Mouse (Mus musculus) mouse embryonic stem cell (cell line): ENCODE measurements around the gene Slc38a4.

Source experiments
- in situ Hi-C, 2 experiments: fragments of 300-500 bp; cut with MboI; formaldehyde crosslinking; loops; 1 replicate in 1 of 2; 3 replicates in 1 of 2; pipeline ENCODE4 v1.14.3; 2019 to 2020; ENCODE audit warnings: low sequenced_read_pairs in 2 of 2, low pct_unique_long_range_greater_than_20kb in 1 of 2, mixed read lengths in 1 of 2; ENCODE audit not compliant: unreplicated experiment in 1 of 2

The Slc38a4 gene

DNA sequence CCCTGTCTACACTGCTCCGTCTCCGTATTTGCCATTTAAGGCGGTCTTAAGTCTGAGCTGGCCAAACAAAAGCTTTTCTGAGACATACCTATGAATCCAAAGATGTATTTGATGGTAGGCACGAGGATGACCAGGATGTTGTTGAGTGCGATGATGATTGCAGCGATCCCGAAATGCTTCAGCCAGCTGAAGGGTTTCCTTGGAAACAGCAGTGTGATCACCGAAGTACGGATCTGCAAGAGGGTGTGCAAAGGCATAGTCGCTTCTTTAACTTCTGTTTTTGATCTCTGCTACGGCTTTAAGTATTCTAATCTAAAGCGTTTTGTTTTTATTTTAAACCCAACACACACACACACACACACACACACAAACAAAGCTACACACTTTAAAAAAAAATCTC, 56.4 kb downstream of the Slc38a4 start:
- in situ Hi-C loops = no loop called here

DNA sequence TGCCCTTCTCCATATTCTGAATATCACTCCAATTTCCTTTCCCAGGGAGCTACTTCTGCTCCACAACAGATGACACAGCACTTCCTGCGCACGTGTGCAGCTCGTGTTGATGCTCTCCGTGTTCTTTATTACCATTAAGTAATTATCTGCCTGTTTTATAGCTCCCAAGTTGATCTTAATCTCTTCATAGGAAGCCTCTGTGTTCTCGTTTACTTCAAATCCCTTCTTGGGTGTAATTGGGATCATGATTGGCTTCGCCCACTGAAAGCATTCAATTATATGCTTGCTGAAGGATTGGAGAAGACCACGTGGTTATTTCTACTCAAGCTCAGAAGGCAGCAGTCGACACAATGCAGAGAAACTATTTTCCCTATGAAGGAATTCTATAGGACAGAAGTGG, 70.1 kb downstream of the Slc38a4 start:
- in situ Hi-C loops = no loop called here

DNA sequence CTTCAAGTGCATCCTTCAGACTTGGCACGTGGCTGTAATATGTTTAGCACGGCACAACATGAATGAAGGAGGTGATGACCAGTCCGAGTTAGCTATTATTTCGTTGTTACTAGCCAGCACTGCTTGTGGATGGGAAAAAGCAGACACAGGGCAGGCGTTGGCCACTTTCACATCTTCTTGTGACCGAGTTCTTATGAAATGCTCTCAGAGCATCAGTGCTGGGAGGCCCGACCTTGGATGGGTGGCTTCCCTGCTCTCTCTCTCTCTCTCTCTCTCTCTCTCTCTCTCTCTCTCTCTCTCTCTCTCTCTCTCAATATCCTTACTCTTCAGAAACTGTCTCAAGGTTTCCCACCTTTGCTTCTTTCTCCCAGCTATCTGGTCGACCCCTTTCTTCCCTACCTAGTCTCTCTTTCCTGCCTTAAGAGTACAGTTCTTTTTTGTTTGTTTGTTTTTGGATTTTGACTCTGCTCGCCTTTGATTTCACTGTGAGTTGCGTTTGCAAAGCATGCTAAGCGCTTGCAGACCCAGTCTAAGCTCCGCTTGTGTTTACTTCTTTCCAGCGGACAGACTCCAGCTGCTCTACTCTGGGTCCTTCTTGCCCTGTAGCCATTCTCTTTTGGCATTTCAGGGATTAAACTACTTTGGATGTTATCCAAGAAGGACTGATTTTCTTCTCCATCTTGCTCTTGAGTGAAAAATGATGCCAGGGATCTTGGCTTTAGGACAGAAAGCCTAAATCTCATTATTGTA, 72.0 kb downstream of the Slc38a4 start:
- in situ Hi-C loops = no loop called here

DNA sequence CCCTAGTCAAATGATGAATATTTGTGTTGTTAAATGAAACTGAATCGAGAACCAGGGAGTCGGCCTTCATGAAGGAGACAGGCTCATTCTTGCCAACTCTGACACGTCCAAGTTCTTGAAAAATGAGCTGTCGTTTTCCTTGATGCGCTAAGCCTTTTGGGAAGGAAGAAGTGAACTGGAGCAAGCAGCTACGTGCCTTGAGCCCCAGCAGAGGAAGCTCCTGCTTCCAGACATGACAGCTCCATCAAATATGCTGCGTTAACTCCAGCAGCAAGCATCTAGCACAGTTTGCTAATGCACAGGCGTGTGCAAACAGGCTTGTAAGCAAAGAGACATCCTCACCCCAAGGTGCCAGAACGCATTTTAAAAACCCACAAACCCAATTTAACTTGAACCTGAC, 80.6 kb downstream of the Slc38a4 start:
- in situ Hi-C loops = no loop called here

DNA sequence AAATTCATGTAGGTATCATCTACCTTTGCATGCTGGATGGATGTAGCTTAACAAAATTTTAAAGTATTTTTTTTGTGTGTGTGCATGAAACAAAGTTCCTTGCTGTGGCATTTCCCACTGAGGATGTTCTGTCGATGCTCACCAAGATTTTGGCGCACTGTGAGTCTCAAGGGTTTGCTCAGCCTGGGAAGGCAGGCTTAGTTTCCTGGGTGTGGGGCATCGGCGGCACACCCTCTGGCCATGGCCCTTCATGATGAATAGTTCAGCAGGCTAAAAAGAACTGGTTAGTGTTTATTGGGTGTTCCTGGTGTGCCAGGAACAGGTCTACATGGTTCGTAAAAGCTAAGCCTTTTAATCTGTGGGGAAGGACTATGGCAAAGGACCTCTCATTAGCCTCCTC, 81.6 kb downstream of the Slc38a4 start:
- in situ Hi-C loops = no loop called here

DNA sequence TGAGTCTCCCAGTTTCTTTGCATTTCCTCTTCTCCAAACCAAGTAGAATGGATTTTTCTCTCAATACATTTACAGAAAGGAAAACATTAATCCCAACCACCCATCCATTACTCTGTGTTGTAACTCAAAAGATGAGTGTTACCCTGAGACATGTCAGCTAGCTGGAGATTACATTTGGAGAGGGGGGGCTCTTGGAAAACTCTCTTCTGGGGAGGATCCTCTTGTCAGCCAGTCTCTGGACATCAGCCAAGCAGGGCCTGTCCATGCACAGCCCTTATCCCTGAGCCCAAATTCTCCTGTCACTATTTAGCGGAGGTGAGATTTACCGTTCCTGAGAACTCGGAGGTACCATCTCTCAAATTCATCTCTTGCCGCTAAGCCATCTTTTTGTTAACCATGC, 82.4 kb downstream of the Slc38a4 start:
- in situ Hi-C loops = no loop called here

DNA sequence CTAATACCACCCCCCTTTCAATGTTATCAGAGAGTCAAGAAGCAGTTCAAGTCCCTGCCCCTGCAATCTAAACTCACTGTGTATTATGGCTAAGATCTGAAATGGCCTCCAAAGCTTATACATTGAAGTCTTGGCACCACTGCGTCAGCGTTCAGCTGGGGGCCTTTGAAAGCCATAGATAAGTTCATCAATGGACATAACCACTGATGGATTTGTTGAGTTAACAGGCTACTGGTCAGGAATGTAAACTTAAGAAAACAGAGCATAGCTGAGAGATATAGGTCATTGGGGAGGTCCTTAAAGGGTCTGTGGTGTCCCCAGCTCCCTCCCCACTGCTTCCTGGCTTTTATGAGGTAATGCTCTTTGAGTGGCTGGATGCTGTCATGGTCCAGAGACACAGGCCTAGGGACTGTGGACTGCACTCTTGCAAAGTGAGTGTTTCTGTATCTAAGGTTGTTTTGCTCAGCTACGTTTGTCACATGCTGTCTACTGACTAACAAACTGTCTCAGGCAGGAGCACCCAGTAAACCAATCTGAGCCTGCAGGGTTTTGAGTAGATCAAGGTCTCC, 83.0 kb downstream of the Slc38a4 start:
- in situ Hi-C loops = no loop called here

DNA sequence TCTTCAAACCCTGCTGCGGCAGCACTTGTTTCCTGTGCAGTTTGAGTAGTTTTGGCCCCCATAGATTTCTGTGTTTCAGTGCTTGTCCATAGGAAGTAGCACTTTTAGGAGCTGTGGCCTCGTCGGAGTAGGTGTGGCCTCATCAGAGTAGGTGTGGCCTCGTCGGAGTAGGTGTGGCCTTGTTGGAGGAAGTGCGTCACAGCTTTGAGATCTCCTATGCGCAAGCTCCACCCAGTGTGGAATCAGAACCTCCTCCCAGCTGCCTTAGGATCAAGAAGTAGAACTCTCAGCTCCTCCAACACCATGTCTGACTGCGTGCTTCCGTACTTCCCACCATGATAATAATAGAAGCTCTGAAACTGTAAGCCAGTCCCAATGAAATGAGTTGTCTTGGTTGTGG, 83.8 kb downstream of the Slc38a4 start:
- in situ Hi-C loops = no loop called here

DNA sequence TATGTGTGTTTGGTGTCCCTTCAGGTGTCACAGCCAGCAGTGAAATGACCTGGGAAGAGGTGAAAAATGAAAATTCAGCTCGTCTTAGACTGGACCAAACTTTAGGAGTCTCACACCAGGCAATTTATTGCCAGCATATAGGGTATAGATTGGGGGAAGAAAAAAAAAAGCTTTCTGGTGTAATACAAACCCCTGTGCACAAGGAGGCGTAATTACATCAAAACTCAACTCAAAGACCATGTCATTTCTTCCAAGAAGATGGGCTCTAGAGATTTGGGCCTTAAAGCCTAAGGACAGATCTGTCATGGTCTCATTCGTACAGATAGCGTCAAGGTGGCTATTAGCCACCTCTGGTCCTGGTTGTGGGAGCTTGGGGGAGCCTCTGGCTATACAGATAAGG, 86.0 kb downstream of the Slc38a4 start:
- in situ Hi-C loops = loop anchor here (5.0 to 10.0 kb wide), 2 partner anchors 158 to 165 kb away; no protein-coding TSS in a partner anchor

DNA sequence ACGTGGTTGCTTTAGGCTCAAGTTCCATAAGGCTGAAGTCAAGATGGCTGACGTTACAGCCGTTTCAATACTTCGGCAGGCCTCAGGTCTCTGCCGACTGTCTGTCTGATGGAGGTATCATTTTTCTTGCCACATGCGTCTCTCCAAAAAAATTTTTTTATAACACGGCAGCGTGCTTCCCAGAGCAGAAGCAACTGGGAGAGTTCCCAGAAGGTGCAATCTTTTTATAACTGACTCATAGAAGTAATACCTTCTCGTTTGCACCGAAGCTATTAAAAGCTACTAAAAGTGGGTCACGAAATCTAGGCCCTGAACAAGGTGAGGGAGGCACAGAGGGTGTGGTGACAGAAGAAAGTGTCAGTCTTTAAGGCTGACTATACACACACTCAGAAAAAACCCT, 87.0 kb downstream of the Slc38a4 start:
- in situ Hi-C loops = loop anchor here (5.0 to 10.0 kb wide), 2 partner anchors 159 to 166 kb away; no protein-coding TSS in a partner anchor

DNA sequence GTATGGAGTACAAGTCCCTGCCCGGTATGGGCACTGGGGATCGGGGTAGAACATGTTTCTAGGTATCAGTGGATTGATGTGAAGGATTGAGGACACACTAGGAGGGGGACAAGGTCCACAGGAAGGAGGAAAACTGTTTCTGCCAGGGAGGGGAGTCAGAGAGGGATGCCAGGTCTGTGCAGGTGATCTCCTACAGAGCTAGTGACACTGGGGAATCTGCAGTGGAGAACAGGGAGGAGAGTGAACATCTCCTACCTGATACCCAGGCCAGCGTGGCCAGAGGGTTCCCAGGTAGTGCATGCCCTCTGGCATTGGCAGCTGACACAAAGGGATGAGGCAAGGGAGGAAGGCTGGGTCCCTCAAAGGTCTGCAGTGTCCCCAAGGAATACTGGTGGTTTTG, 89.4 kb downstream of the Slc38a4 start:
- in situ Hi-C loops = loop anchor here (5.0 to 10.0 kb wide), 2 partner anchors 161 to 168 kb away; no protein-coding TSS in a partner anchor

DNA sequence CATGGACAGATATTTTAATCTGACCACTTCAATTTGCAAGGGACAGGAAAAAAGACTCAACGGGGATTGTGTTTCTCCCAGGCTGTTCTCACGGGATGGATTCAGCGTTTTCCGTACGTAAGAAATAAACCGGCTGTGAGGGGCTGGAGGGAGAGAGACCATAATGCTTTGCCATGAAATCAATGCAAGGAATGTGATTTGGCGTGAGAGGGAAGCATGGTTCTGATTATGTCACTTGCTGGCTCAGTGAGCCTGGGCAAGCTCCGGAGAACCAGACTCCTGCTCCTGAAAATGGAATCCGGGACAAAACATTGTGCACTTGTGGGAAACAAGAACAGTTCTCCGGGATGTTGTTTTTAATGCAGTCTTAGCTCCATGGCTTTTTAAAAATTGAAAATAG, 92.0 kb downstream of the Slc38a4 start:
- in situ Hi-C loops = loop anchor here in 1 of 2 experiments (10.0 kb wide), 1 partner anchor 171 kb away; no protein-coding TSS in a partner anchor

DNA sequence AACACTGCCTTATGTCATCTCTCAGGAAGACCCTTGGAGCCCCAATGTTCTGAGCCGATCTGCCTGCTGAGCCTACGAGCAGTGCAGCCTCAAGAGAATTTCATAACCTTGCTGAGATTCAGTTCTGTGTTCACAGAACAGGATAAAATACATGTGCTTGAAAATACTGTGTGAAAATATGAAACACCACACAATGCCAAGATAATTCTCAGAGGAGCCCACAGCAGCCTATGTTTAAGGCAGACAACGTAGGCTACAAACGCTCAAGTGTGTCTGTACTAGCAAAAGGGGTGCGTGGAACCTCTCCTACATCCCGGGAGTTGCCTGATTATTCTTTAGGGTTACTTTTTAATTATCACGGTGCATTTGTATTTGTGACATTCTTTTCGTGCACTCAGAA, 92.4 kb downstream of the Slc38a4 start:
- in situ Hi-C loops = loop anchor here in 1 of 2 experiments (10.0 kb wide), 1 partner anchor 171 kb away; no protein-coding TSS in a partner anchor

DNA sequence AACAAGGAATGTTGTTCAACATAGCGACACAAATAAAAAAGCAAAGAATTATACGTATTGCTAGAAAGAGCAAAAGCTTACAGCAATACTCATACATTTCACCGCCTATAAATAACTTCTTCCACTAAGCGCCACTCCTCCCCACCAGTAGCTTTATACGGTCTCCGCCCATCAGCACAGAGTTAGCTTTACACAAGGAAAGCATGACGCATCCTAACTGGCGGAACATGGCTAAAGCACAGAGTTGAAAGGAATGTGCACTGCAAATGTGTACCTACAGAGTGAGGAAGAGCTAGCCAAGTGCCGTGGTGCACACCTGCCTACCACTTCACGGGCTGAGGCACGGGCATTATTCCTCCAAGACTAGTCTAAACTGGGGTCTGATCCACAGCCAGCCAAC, 95.4 kb downstream of the Slc38a4 start:
- in situ Hi-C loops = loop anchor here in 1 of 2 experiments (10.0 kb wide), 1 partner anchor 174 kb away; no protein-coding TSS in a partner anchor

DNA sequence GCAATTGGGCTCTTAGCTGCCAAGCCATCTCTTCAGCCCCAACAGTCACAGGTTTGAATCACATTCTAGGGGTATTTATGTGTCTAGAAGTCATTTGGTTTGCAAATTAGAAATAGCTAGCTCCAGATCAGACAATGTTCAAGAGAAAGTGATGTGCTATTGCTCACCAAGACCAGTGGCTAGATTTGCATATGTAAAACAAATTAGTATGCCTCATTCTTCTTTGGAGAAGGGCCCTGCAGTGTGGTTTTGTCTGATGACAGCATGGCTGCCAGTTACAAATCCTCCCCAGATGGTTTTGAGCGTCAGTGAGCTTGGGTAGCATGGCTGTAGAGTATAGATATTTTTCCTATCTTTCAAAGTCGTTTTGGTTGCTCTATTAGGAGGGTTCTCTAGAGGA, 96.5 kb downstream of the Slc38a4 start:
- in situ Hi-C loops = no loop called here

DNA sequence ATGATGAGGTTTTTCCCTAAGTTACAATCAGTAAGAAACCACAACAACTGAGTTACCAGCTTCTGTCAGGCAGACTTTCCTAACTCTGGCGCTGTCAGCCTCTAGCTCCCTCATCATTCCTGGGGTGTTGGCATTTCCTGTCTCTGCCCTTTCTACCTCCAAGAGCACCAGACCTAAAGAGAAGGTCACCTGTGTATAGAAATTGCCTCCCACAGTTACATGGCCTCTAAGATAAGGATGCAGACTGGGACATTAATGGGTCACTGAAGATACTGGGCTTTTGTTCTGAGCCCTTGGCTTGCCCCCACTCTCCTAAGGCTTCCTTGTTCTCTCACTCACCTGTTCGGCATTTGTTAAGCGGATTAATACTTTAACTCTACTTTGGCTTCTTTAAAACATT, 99.1 kb downstream of the Slc38a4 start:
- in situ Hi-C loops = no loop called here

DNA sequence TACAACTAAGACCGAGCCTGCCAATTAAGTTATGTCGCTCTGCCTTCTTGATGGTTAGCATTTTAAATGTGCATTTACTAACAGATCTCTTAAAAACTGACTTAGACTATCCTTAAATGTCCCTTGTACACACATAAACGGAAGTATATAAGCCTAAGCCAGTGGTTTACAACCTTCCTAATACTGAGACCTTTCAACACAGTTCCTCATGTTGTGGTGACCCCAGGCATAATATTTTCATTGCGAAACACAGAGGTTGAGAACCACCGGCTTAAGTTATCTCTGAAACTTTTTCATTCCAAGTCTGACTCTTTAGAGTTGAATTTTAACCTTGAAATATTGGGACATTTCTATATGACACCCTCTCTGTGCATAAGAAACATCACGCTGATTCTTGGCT, 101.4 kb downstream of the Slc38a4 start:
- in situ Hi-C loops = no loop called here

DNA sequence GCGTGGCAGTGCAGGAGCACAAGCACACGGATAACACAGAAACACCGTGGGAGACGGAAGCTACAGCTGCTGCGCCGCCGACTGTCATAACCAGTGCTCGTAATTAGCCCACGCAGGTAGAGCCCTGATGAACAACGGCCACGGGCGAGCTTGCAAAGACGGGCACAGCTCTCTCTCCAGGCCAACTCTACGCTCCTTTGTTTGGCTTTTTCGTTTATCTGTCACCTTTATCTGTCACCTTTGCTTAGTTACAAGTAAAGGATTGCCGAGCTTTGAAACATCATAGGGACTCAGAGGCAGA, 101.9 kb downstream of the Slc38a4 start:
- in situ Hi-C loops = no loop called here

DNA sequence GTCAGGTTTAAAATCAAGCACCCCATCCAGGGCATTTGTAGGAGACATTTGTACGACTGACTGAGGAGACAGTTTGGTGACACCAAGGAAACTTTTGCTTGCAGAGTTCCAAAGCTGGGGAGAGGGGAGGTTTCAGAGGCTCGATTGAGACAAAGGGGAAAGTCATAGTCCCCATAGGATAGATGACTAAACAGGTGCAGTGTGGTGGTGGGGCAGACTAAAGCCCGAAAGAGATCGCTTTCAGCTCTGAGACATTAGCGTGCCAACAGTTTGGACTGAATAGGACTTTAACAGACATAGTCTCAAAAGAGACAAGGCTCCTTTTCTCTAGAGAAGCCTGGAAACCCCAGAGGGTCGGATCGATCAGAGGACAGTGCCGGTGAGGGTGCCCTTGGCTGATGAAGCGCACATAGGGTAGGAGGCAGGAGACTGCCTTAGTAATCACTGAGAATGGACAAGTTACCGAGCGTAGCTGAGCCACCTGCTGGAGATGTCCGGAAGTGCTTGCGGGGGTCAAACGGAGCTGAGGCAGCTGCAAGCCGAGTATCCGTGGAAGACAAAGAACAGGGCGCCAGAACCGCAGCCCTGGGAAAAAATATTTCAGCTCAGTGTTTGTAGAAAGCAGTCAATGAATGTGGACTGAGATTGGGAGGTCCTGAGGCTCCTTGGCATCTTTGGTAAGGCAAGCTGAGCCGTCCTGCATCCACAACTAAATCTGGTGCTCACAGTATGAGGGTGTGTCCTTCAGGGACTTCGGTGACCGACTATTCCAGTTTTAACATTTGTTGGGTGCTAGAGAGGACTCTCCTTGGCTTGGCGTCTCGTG, 102.4 kb downstream of the Slc38a4 start:
- in situ Hi-C loops = no loop called here
